Mouse (Mus musculus) stomach, adult 2 months (tissue): Measurements from ENCODE around the gene Sval2. TPM values are rescaled to one million over a fixed set of nuclear protein-coding genes. Genes with fewer than 3 reads are reported as not detected.

ENCODE experiments used
- polyA plus RNA-seq: library from polyadenylated mRNA; depleted of rRNA; stranded (reverse); fragments of >200 nt; gene quantifications from 2 replicates; pipeline ENCODE4 v1.2.3, GENCODE M21; 2012; rRNA removed

Gene Sval2
- polyA plus RNA-seq = not detected in 2 replicates

DNA sequence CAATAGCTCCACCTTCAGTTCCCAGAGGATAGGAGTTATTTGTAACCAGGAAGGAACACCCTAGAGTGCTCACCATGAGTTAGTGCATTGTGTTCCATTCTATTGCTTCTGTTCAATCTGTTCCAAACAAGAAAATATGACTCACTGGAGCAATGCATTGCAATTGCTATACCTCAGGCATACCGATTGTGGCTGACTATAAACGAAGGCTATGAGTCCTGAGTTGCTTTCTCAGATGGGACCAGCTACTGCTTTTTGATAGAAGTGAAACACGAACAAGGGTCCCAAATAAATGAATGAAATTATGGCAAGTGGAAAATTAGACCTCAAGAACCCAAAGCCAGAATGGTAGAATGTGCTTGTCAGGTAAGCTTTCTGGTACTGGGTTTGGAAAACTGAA is at the start of gene Sval2:
Gene Sval2, plus strand, starts transcription at position 301 of the 400 bp plus-strand sequence.

DNA sequence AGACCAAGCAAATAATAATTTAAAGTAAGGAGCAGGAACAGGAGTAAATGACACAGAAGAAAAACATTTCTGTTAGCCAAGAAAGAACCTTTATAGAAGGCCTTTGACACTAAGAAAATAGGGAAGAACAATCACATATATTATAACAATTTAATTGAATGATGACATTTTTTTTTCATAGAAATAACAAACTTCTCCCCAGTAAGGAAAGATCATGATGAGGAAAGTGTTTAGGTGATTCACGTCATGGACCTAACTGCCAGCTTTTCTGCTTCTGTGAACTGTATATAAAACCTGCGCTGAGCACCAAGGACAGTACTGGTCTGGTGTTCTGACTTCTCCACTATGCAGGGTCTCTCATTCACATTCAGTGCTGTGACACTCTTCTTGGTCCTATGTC is 5.6 kb upstream of the Sval2 start, which contains the start of gene Pip:
Gene Pip, plus strand, starts transcription at position 301 of the 400 bp plus-strand sequence.

Other genes starting within 250 kb of the Sval2 start
- 14.3 and 20.0 TPM in 2 replicates for gene Ephb6, start 247.5 kb upstream of the Sval2 start, polyA plus RNA-seq
- 0.26 and 0.41 TPM in 2 replicates for gene Trpv6, start 216.6 kb upstream of the Sval2 start, polyA plus RNA-seq
- not detected in 2 replicates for gene Trpv5, start 172.2 kb upstream of the Sval2 start, polyA plus RNA-seq
- not detected in 2 replicates for gene Llcfc1, start 168.6 kb upstream of the Sval2 start, polyA plus RNA-seq
- not detected in 2 replicates for gene Kel, start 148.7 kb upstream of the Sval2 start, polyA plus RNA-seq
- gene Olfr459, start 77.8 kb upstream of the Sval2 start, polyA plus RNA-seq = not detected in 2 replicates
- not detected in 2 replicates for gene Pip, start 5.5 kb upstream of the Sval2 start, polyA plus RNA-seq
- not detected in 2 replicates for gene Sval1, start 98.6 kb downstream of the Sval2 start, polyA plus RNA-seq
- gene Sval3, start 115.2 kb downstream of the Sval2 start, polyA plus RNA-seq = not detected in 2 replicates
- not detected in 2 replicates for gene Sva, start 185.4 kb downstream of the Sval2 start, polyA plus RNA-seq